Mouse (Mus musculus): ENCODE results near the gene Ddx60.

DNA sequence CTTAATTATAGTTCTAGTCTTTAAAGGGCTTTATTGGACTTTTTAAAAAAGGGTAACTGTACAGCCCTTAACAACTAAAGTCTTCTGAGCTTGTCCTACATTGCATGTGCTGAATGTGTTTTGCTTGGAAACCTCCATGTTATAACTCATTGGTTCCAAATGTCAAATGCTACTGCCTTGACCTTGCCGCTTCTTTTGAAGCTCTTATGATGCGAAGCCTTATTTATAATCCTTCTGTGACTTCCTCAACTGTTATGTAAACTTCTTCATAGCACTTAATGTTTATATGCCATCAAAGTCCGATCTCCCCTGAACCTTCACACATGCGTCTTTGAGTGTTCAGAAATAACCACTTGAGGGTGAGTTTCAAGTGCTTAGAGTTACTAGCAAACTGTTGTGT lies 57.1 kb downstream of the Ddx60 start:
- no peak for TF ChIP-seq POLR2A (IDR thresholded peaks at IDR 0.05; ENCODE audit: insufficient read depth, low read length)
- TF ChIP-seq CTCF (IDR thresholded peaks at IDR 0.05; ENCODE audit: low read depth, low read length) = no peak
- no peak for TF ChIP-seq EP300 (IDR thresholded peaks at IDR 0.05; ENCODE audit: insufficient read depth, low read depth, low read length)

Data from ES-Bruce4 (cell line).